Mouse (Mus musculus) C2C12 (cell line): Measurements from ENCODE around the gene Khnyn.

Experiments
- CEBPB ChIP-seq: IDR thresholded peaks from one replicate; pipeline ENCODE4 v1.6.1; 2011; ENCODE audit warnings: low read depth, mild to moderate bottlenecking, control low read depth, moderate library complexity
- CTCF ChIP-seq: IDR thresholded peaks from one replicate; pipeline ENCODE4 v1.5.1; 2011; ENCODE audit not compliant: control insufficient read depth, insufficient read depth, insufficient read length
- MAX ChIP-seq: IDR thresholded peaks from one replicate; pipeline ENCODE4 v1.6.1; 2011; ENCODE audit warnings: mild to moderate bottlenecking, control low read depth
- MYOD1 ChIP-seq: IDR thresholded peaks from one replicate; pipeline ENCODE4 v1.6.1; 2011; ENCODE audit warnings: low read depth; ENCODE audit not compliant: control insufficient read depth, insufficient read length
- MYOG ChIP-seq: IDR thresholded peaks from one replicate; pipeline ENCODE4 v1.6.1; 2011; ENCODE audit not compliant: control insufficient read depth, insufficient read length; ENCODE audit errors: extremely low read depth
- USF1 ChIP-seq: IDR thresholded peaks from one replicate; pipeline ENCODE4 v1.6.1; 2011; ENCODE audit warnings: low read depth, mild to moderate bottlenecking, control low read depth, moderate library complexity

DNA sequence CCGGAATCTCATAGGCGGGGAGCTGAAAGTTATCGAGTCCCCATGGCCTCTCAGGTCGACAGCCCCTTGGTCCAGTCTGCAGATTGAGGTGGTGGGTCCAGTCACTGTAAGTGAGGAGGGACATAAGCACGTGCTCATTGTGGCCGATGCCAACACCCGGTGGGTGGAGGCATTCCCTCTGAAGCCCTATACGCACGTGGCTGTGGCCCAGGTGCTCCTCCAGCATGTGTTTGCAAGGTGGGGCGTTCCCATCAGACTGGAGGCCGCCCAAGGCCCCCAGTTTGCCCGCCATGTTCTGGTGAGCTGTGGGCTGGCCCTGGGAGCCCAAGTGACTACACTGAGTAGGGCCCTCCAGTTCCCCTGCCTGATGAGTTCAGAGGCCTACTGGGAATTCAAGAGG, 12.7 kb upstream of the Khnyn start:
- no peak for TF ChIP-seq CTCF
- no peak for TF ChIP-seq MAX
- no peak for TF ChIP-seq CEBPB
- no peak for TF ChIP-seq MYOG
- TF ChIP-seq USF1, result no peak
- no peak for TF ChIP-seq MYOD1
